Mouse (Mus musculus): ENCODE results near the gene Ap1s3. TPM values are rescaled to one million over a fixed set of nuclear protein-coding genes. Genes with fewer than 3 reads are reported as not detected.
A peak's percentile ranks its signal among the peaks of the same experiment; 100 is the strongest.

The Ap1s3 gene
- 1.2 and 3.8 TPM in 2 replicates for polyA plus RNA-seq (2012; ENCODE audit: insufficient read depth, insufficient read length, missing spikeins)

DNA sequence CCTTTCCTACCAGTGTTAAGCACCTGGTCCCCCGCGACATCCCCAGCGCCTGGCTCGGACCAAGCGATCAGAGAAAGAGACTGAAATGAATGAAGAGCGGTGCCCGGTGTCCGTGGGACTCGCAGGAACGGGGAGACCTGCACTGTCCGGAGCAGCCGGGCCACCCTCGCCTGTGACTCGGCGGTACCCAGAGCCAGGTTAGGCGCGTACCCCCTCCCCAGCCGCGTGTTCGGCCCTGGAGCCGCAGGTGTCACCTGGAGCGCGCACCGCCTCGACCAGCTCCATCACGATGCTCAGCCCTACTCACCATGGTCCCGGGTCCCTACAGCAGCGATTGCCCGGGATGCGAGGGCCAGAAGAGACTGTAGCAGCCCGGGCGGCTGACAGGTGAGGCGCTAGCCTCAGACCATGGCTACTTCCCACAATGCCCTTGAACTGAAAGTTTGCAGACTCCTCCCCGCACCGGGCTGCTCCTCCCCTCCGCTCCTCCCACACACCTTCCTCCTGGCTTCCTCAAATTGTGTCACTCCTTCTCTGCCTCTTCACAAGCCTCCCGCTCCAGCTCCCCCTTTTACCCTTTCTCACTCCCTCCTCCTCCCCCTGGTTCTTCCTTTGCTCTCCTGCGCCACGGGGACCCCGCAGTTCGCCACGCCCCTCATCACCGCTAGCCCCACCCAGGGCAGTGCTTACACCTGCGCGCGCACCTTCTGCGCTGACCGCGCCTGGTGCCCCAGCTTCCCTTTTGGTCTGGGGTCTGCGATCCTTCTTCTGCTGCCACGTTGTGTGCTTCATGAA is at the start of gene Ap1s3:
Ap1s3 (minus strand) TSS at position 430 of the 795 bp plus-strand sequence.
- Histone ChIP-seq H3K27ac (ENCODE audit: insufficient read depth, low read depth, low read length) (no peak within 1 kb of the TSS), H3K4me3 (ENCODE audit: insufficient read depth, low read length) (peak within 1 kb of the TSS; percentile 89), H3K4me1 (ENCODE audit: control insufficient read depth, insufficient read depth, low read length) (peaks cover 15% of the 10 kb centered on the region)
- TF ChIP-seq CTCF (IDR thresholded peaks at IDR 0.05; ENCODE audit: low read depth, low read length) = no peak
- TF ChIP-seq POLR2A (IDR thresholded peaks at IDR 0.05; ENCODE audit: borderline replicate concordance, low read depth, low read length) = no peak

DNA sequence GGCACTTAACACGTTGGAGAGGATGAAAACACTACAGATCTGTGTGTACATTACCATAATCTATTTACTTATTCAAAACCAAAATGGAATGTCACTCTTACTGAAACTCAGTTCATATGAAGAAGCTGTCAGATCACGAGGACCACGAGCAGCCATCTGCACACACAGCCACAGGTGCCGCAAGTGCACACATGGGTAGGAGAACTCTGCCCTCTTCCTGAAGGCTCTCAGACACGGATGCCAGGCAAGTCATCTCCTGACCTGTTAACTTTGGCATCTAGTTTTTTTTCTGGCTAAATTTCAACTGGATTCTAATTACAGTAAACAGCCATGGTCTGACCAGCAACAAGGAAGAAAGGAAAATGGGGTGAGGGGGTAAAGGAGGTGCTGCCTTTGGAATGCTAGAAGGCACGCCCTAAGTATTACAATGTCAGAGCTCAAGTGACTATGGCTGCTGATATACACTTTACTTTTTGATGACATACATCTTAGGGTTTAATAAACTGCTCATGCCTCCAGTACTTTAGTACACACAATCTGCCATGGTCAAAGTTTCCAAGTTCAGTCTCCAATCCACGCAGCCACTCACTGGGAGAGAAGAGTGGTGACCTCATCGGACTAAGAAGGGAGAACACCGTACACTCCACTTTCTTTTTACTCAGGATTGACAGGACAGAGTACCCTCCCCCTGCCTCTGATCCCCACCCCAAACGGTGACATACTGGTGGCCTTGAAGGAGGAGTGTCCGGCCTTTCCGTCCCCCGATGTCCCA is 42.6 kb upstream of the Ap1s3 start:
- TF ChIP-seq POLR2A (IDR thresholded peaks at IDR 0.05; ENCODE audit: borderline replicate concordance, low read depth, low read length) (no peak), CTCF (IDR thresholded peaks at IDR 0.05; ENCODE audit: low read depth, low read length) (no peak)
- Histone ChIP-seq H3K27ac (ENCODE audit: insufficient read depth, low read depth, low read length) (no peak overlapping the region), H3K4me3 (ENCODE audit: insufficient read depth, low read length) (no peak overlapping the region), H3K4me1 (ENCODE audit: control insufficient read depth, insufficient read depth, low read length) (peaks cover 17% of the 10 kb centered on the region)

GRCm38 (mm10) chr1:79713081-79713480 is 41.3 kb upstream of the Ap1s3 start:
- Histone ChIP-seq H3K4me1 (ENCODE audit: control insufficient read depth, insufficient read depth, low read length) (peaks cover 17% of the 10 kb centered on the region), H3K27ac (ENCODE audit: insufficient read depth, low read depth, low read length) (no peak overlapping the region)

GRCm38 (mm10) chr1:79711147-79712126 is 39.7 kb upstream of the Ap1s3 start:
- Histone ChIP-seq H3K27ac (ENCODE audit: insufficient read depth, low read depth, low read length) (peak overlapping the region; percentile 82), H3K4me1 (ENCODE audit: control insufficient read depth, insufficient read depth, low read length) (peaks cover 17% of the 10 kb centered on the region), H3K4me3 (ENCODE audit: insufficient read depth, low read length) (peak overlapping the region; percentile 41)
- TF ChIP-seq POLR2A (IDR thresholded peaks at IDR 0.05; ENCODE audit: borderline replicate concordance, low read depth, low read length) (no peak), CTCF (IDR thresholded peaks at IDR 0.05; ENCODE audit: low read depth, low read length) (no peak)

More at GRCm38 (mm10) chr1:79713081-79713480, 41.3 kb upstream of the Ap1s3 start:
- no peak for TF ChIP-seq POLR2A (IDR thresholded peaks at IDR 0.05; ENCODE audit: borderline replicate concordance, low read depth, low read length)
- TF ChIP-seq CTCF (IDR thresholded peaks at IDR 0.05; ENCODE audit: low read depth, low read length) = no peak
- no peak overlapping the region for H3K4me3 ChIP-seq (ENCODE audit: insufficient read depth, low read length)

GRCm38 (mm10) chr1:79710678-79711077 is 38.9 kb upstream of the Ap1s3 start:
- Histone ChIP-seq H3K4me3 (ENCODE audit: insufficient read depth, low read length) (no peak overlapping the region), H3K27ac (ENCODE audit: insufficient read depth, low read depth, low read length) (peak overlapping the region; percentile 82), H3K4me1 (ENCODE audit: control insufficient read depth, insufficient read depth, low read length) (peaks cover 17% of the 10 kb centered on the region)
- TF ChIP-seq CTCF (IDR thresholded peaks at IDR 0.05; ENCODE audit: low read depth, low read length) = no peak

DNA sequence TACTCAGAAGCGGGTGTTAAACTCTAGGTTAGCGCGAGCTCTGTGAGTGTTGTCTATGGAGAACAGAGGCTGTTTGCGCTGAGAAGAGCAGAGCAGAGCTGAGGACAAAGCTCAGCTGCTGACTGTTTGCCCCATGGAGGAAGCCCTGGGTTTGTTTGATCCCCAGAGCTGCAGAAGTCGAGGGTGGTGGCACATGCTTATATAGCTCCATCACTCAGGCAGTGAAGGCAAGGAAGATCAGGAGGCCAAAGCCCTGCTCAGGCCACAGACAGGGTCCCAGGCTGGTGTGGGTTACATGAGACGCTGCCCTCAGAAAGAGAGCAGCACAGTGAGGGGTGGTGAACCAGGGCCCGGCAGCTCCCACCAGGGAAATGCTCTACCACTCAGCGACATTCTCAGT is 38.4 kb upstream of the Ap1s3 start:
- Histone ChIP-seq H3K27ac (ENCODE audit: insufficient read depth, low read depth, low read length) (no peak overlapping the region), H3K4me3 (ENCODE audit: insufficient read depth, low read length) (no peak overlapping the region), H3K4me1 (ENCODE audit: control insufficient read depth, insufficient read depth, low read length) (peaks cover 17% of the 10 kb centered on the region)
- TF ChIP-seq CTCF (IDR thresholded peaks at IDR 0.05; ENCODE audit: low read depth, low read length) (no peak), POLR2A (IDR thresholded peaks at IDR 0.05; ENCODE audit: borderline replicate concordance, low read depth, low read length) (no peak)

DNA sequence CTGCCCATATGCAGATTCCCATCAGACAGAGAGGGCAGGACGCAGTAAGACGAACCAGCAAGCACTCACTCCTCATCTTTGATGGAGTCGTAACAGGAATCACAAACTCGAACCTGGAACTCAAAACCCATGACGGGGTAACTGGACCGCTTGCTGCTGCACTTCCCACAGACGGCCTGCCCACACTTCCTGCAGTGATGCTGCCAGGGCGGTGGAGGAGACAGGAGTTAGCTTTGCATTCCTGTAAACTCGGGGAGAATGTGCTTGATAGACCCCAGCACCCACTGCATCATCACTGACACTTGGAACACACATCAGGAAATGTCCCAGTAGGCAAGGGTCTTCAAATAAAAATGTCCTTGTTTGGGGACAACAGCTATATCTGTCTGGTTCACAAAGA is 35.6 kb upstream of the Ap1s3 start:
- TF ChIP-seq POLR2A (IDR thresholded peaks at IDR 0.05; ENCODE audit: borderline replicate concordance, low read depth, low read length) = no peak
- TF ChIP-seq CTCF (IDR thresholded peaks at IDR 0.05; ENCODE audit: low read depth, low read length) = no peak
- peaks cover 17% of the 10 kb centered on the region for H3K4me1 ChIP-seq (ENCODE audit: control insufficient read depth, insufficient read depth, low read length)
- no peak overlapping the region for H3K4me3 ChIP-seq (ENCODE audit: insufficient read depth, low read length)
- no peak overlapping the region for H3K27ac ChIP-seq (ENCODE audit: insufficient read depth, low read depth, low read length)

DNA sequence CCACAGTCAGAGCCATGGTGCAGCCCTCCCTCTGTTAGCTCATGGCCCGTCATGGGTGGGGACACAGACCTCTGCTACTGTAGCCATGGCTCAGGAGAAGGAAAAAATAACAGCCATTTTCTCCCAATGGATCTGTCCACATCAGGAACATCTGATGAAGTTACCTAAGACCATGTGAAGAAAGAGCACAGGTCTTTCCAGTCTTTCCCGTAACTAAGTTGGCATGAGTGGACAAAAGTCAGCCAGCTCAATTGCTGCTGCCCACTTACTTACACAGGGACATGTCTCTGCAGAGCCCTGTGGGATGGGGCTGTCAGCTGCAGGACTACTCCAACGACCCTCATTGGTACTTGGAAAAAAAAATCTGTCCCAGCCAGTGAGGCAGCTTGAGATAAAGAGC is 34.9 kb upstream of the Ap1s3 start:
- no peak overlapping the region for H3K4me3 ChIP-seq (ENCODE audit: insufficient read depth, low read length)
- peaks cover 11% of the 10 kb centered on the region for H3K4me1 ChIP-seq (ENCODE audit: control insufficient read depth, insufficient read depth, low read length)
- H3K27ac ChIP-seq (ENCODE audit: insufficient read depth, low read depth, low read length) = no peak overlapping the region
- no peak for TF ChIP-seq CTCF (IDR thresholded peaks at IDR 0.05; ENCODE audit: low read depth, low read length)
- no peak for TF ChIP-seq POLR2A (IDR thresholded peaks at IDR 0.05; ENCODE audit: borderline replicate concordance, low read depth, low read length)

DNA sequence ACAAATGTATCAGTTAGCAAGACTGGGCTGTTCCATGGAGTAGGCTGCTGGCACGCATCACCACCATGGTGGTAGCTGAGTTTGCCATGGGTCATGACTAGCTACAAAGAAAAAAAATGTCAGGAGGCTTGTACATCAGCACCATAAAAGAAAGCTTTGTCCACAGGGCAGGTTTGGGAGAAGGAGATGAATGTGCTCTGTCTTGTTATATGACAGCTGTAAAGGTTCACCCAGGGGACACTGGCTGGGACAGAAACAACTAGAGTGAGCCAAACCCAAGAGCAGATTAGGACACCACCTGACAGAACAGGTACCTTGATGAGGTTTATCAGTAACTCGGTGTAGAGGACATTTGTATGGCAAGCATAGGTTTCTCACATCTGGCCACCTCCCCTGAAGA is 32.9 kb upstream of the Ap1s3 start:
- Histone ChIP-seq H3K4me1 (ENCODE audit: control insufficient read depth, insufficient read depth, low read length) (no peaks in the 10 kb centered on the region), H3K27ac (ENCODE audit: insufficient read depth, low read depth, low read length) (no peak overlapping the region), H3K4me3 (ENCODE audit: insufficient read depth, low read length) (no peak overlapping the region)
- TF ChIP-seq CTCF (IDR thresholded peaks at IDR 0.05; ENCODE audit: low read depth, low read length) = no peak
- no peak for TF ChIP-seq POLR2A (IDR thresholded peaks at IDR 0.05; ENCODE audit: borderline replicate concordance, low read depth, low read length)

All from bone marrow macrophage, adult 2 months (primary cell).